Mouse (Mus musculus) heart, adult 2 months (tissue): Measurements from ENCODE around the gene Pitpnb.

Experiments
- CTCF ChIP-seq: fragments of 200-600 bp; IDR thresholded peaks from 2 replicates; pipeline ENCODE4 v1.8.1; 2022; ENCODE audit warnings: antibody characterized with exemption, mild to moderate bottlenecking, moderate library complexity
- EP300 ChIP-seq: fragments of 200-500 bp; IDR thresholded peaks from 2 replicates; pipeline ENCODE4 v1.6.1; 2011; ENCODE audit warnings: low read depth, low read length, control low read depth; ENCODE audit not compliant: insufficient read depth
- POLR2A ChIP-seq: fragments of 200-500 bp; IDR thresholded peaks from 2 replicates; pipeline ENCODE4 v1.6.1; 2011; ENCODE audit warnings: mild to moderate bottlenecking, low read depth, low read length, control low read depth; ENCODE audit not compliant: insufficient read depth

DNA sequence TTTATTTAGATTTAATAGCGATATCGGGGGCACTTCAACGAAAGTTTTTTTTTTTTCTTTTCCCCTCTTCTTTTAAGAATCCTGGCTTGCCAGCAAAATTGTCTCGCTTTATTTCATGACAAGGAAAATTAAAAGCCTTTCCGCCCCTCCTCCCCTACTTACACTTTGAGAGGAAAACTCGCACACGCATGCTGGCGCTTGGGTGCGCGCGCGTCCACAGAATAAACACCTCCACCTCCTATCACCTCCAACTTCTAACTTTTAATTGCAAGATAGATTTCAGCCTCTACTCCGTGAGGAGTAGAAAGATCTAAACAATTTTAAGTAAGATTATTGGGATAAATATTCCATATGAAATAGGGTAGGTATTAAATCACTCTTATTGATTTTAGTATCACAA is 85.5 kb downstream of the Pitpnb start:
- TF ChIP-seq CTCF: peak; percentile 64
- TF ChIP-seq POLR2A: no peak
- no peak for TF ChIP-seq EP300
